Mouse (Mus musculus) megakaryocyte progenitor cell, adult 5-6 weeks (primary cell): ENCODE measurements around the gene Kcnab1. TPM values are rescaled to one million over a fixed set of nuclear protein-coding genes. Genes with fewer than 3 reads are reported as not detected.

Experiments
- ATAC-seq: replicated peaks from 2 replicates; pipeline ENCODE4 v1.8.0; 2016; ENCODE audit warnings: mild to moderate bottlenecking, moderate TSS enrichment, inconsistent platforms; ENCODE audit not compliant: poor library complexity
- total RNA-seq, 2 experiments: library from RNA; stranded (forward) in 1 of 2; stranded (reverse) in 1 of 2; fragments of 157-497, 149-512 nt in 1 of 2; fragments of 200-1000 nt in 1 of 2; gene quantifications; 2 replicates each; pipeline versions ENCODE4 v1.2.3 to v1.2.4; 2015 to 2017

Kcnab1 gene
- total RNA-seq, 2 experiments from 2014 or later = 0.37 to 1.7 TPM

DNA sequence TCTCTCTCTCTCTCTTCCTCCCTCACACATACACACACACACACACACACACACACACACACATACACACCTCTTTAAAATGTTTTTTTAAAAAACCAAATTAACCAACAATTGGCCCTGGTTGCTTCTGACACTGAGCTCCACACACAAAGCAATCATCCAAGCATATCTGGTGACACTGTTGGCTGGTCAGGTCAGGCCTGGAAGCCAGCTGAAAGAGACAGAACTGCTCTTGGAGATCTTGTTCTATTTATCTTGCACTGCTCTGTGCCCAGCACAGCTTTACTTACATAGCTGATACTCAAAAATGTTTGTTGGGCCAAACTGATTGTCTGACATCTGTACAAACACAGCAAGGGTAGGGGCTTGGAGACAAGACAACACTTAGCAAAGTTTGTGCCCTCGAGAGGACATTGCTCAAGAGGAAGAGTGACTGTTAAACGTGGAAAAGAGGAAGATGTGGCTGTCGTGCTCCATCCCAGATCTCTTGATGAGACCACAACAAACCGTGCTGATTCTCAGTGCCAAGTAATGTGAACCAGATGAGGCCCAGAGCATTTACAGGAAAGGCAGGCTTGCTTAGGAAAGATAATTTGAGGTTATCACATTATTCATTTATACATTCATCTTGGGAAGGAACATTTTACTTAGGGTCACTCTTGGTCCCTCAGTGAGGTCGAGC, 308.9 kb downstream of the Kcnab1 start:
- peak; percentile 95 for ATAC-seq

DNA sequence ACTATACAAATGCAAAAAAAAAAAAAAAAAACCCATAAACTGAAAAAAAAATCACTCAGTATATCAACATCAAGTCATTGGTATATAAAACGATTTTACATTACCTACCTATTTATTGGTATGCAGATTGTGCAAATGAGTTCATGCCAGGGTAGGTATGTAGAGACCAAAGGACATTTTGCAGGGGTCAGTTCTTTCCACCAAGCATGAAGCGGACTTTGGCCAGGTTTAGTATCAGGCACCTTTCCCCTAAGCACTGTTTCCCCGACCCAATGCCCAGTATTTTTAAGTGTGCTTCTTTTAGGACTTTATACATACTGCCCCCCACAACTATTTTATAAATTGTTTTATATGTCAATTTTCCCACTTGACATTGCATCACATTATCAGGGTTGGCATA, 310.5 kb downstream of the Kcnab1 start:
- ATAC-seq = no peak
